Mouse (Mus musculus) liver, adult 2 months (tissue): ENCODE measurements around the gene Klhdc1. TPM values are rescaled to one million over a fixed set of nuclear protein-coding genes. Genes with fewer than 3 reads are reported as not detected.

Source experiments
- DNase-seq: peaks from one replicate; pipeline ENCODE4 v3.0.0-alpha.2; 2011; ENCODE audit warnings: low read depth, low spot score; ENCODE audit errors: extremely low read depth
- H3K27ac ChIP-seq: fragments of 200-500 bp; replicated peaks from 2 replicates; pipeline ENCODE4 v1.5.1; 2012; ENCODE audit warnings: low read depth, mild to moderate bottlenecking, control low read depth, inconsistent platforms, low read length; ENCODE audit not compliant: insufficient read depth
- H3K27me3 ChIP-seq: fragments of 200-500 bp; 2 replicates; pipeline ENCODE4 v1.6.1; 2012; ENCODE audit warnings: mild to moderate bottlenecking, moderate library complexity, low read length, inconsistent platforms; ENCODE audit not compliant: control insufficient read depth, insufficient read depth
- H3K36me3 ChIP-seq: fragments of 200-500 bp; 2 replicates; pipeline ENCODE4 v1.6.1; 2012; ENCODE audit warnings: low read length, inconsistent platforms; ENCODE audit not compliant: control insufficient read depth, insufficient read depth
- H3K4me1 ChIP-seq: fragments of 200-500 bp; 2 replicates; pipeline ENCODE4 v1.6.1; 2011; ENCODE audit warnings: low read length; ENCODE audit not compliant: control insufficient read depth, insufficient read depth
- H3K4me3 ChIP-seq: fragments of 200-500 bp; 2 replicates; pipeline ENCODE4 v1.5.1; 2011; ENCODE audit warnings: low read depth, mild to moderate bottlenecking, control low read depth, low read length, moderate library complexity; ENCODE audit not compliant: insufficient read depth
- H3K79me2 ChIP-seq: fragments of 200-500 bp; 2 replicates; pipeline ENCODE4 v1.6.1; 2012; ENCODE audit warnings: inconsistent platforms, mild to moderate bottlenecking, low read length, moderate library complexity; ENCODE audit not compliant: control insufficient read depth, insufficient read depth
- H3K9ac ChIP-seq: fragments of 200-500 bp; 2 replicates; pipeline ENCODE4 v1.6.1; 2012; ENCODE audit warnings: low read depth, mild to moderate bottlenecking, control low read depth, inconsistent platforms, low read length
- CTCF ChIP-seq: fragments of 200-500 bp; IDR thresholded peaks from 2 replicates; pipeline ENCODE4 v1.5.1; 2011; ENCODE audit warnings: low read depth, low read length, control low read depth
- POLR2A ChIP-seq: fragments of 200-500 bp; IDR thresholded peaks from 2 replicates; pipeline ENCODE4 v1.6.1; 2011; ENCODE audit warnings: low read length, control low read depth; ENCODE audit not compliant: insufficient read depth; ENCODE audit errors: extremely low read depth
- WGBS: fragments of 180-500 bp; shearing (Covaris S2); methylation state at CpG from one replicate; pipeline ENCODE4 v1.1.7; 2018; 5-methylcytosine and 5-hydroxymethylcytosine counted together
- polyA plus RNA-seq: library from polyadenylated mRNA; depleted of rRNA; stranded (reverse); fragments of >200 nt; gene quantifications from 2 replicates; pipeline ENCODE4 v1.2.3, GENCODE M21; 2012
- total RNA-seq: library from RNA; depleted of rRNA; stranded (reverse); fragments of >200 nt; gene quantifications from 2 replicates; pipeline ENCODE4 v1.2.3, GENCODE M21; 2014

Klhdc1 gene
- total and polyA plus RNA-seq, 2 experiments, result 0.10 to 0.46 TPM

- no peaks in the 10 kb centered on the region for H3K36me3 ChIP-seq
Measured at GRCm38 (mm10) chr12:69210056-69210979, 30.7 kb upstream of the Klhdc1 start.

GRCm38 (mm10) chr12:69211057-69211456, 29.9 kb upstream of the Klhdc1 start:
- WGBS, result 85% methylated on average over 5 of the region's 5 CpGs
- TF ChIP-seq POLR2A, result no peak
- TF ChIP-seq CTCF, result no peak
- no peaks in the 10 kb centered on the region for H3K36me3 ChIP-seq
- no peak overlapping the region for H3K9ac ChIP-seq
- no peaks in the 10 kb centered on the region for H3K27me3 ChIP-seq
- no peaks in the 10 kb centered on the region for H3K4me1 ChIP-seq
- no peak overlapping the region for H3K4me3 ChIP-seq
- H3K27ac ChIP-seq, result no peak overlapping the region
- no peak for DNase-seq
- H3K79me2 ChIP-seq, result no peaks in the 10 kb centered on the region

More at GRCm38 (mm10) chr12:69210056-69210979, 30.7 kb upstream of the Klhdc1 start:
- Histone ChIP-seq H3K27ac (no peak overlapping the region), H3K27me3 (no peaks in the 10 kb centered on the region), H3K4me1 (no peaks in the 10 kb centered on the region), H3K9ac (no peak overlapping the region), H3K79me2 (no peaks in the 10 kb centered on the region), H3K4me3 (no peak overlapping the region)
- 94% methylated on average over 18 of the region's 18 CpGs for WGBS
- DNase-seq, result no peak
- TF ChIP-seq CTCF (no peak), POLR2A (no peak)

GRCm38 (mm10) chr12:69213186-69213777, 27.7 kb upstream of the Klhdc1 start:
- TF ChIP-seq CTCF (no peak), POLR2A (no peak)
- no peak for DNase-seq
- Histone ChIP-seq H3K4me3 (no peak overlapping the region), H3K9ac (no peak overlapping the region), H3K36me3 (no peaks in the 10 kb centered on the region), H3K79me2 (no peaks in the 10 kb centered on the region), H3K4me1 (no peaks in the 10 kb centered on the region), H3K27ac (no peak overlapping the region), H3K27me3 (no peaks in the 10 kb centered on the region)
- WGBS, result 95% methylated on average over 13 of the region's 13 CpGs

- Histone ChIP-seq H3K27ac (no peak overlapping the region), H3K27me3 (no peaks in the 10 kb centered on the region), H3K9ac (no peak overlapping the region), H3K4me3 (no peak overlapping the region), H3K79me2 (no peaks in the 10 kb centered on the region), H3K4me1 (no peaks in the 10 kb centered on the region), H3K36me3 (no peaks in the 10 kb centered on the region)
- 92% methylated on average over 7 of the region's 7 CpGs for WGBS
- no peak for DNase-seq
- TF ChIP-seq CTCF, result no peak
- no peak for TF ChIP-seq POLR2A
Measured at GRCm38 (mm10) chr12:69214393-69214792, 26.6 kb upstream of the Klhdc1 start.

- Histone ChIP-seq H3K27me3 (no peaks in the 10 kb centered on the region), H3K79me2 (no peaks in the 10 kb centered on the region), H3K4me3 (no peak overlapping the region), H3K27ac (no peak overlapping the region), H3K4me1 (no peaks in the 10 kb centered on the region), H3K36me3 (no peaks in the 10 kb centered on the region), H3K9ac (no peak overlapping the region)
- WGBS, result 85% methylated on average over 3 of the region's 3 CpGs
- TF ChIP-seq CTCF, result no peak
- no peak for TF ChIP-seq POLR2A
- no peak for DNase-seq
Measured at GRCm38 (mm10) chr12:69215000-69215785, 25.8 kb upstream of the Klhdc1 start.
